Mouse (Mus musculus) ovary, adult 18-20 months (tissue): ENCODE results near the gene Gfral.
A peak's percentile ranks its signal among the peaks of the same experiment; 100 is the strongest.

ENCODE experiments used
- DNase-seq: peaks from one replicate; pipeline ENCODE4 v3.0.0; 2022; ENCODE audit warnings: low spot score, mixed read lengths

The Gfral gene

GRCm38 (mm10) chr9:76213557-76213956 is at the start of gene Gfral:
TSS of gene Gfral (minus strand) at chr9:76213657.
- DNase-seq = no peak

GRCm38 (mm10) chr9:76257731-76258130 is 44.3 kb upstream of the Gfral start:
- no peak for DNase-seq

- no peak for DNase-seq
These were observed 39.1 kb upstream of the Gfral start for GRCm38 (mm10) chr9:76252544-76252943.

- DNase-seq = no peak
These were observed 38.7 kb upstream of the Gfral start for GRCm38 (mm10) chr9:76252109-76252508.

- no peak for DNase-seq
These were observed 28.9 kb upstream of the Gfral start for GRCm38 (mm10) chr9:76242322-76242721.

GRCm38 (mm10) chr9:76237946-76238345 is 24.5 kb upstream of the Gfral start:
- DNase-seq = no peak

GRCm38 (mm10) chr9:76237243-76237642 is 23.8 kb upstream of the Gfral start:
- no peak for DNase-seq

- no peak for DNase-seq
These were observed 23.2 kb upstream of the Gfral start for GRCm38 (mm10) chr9:76236626-76237025.

- DNase-seq = no peak
These were observed 22.6 kb upstream of the Gfral start for GRCm38 (mm10) chr9:76235945-76236503.

GRCm38 (mm10) chr9:76234899-76235298 is 21.4 kb upstream of the Gfral start:
- DNase-seq = no peak

- no peak for DNase-seq
These were observed 16.9 kb upstream of the Gfral start for GRCm38 (mm10) chr9:76230400-76230799.

GRCm38 (mm10) chr9:76217178-76217975 is 3.9 kb upstream of the Gfral start:
- no peak for DNase-seq

GRCm38 (mm10) chr9:76214678-76215077 is 1.2 kb upstream of the Gfral start:
- DNase-seq = no peak

GRCm38 (mm10) chr9:76196917-76197316 is 16.5 kb downstream of the Gfral start:
- DNase-seq = no peak

GRCm38 (mm10) chr9:76179221-76179620 is 34.2 kb downstream of the Gfral start:
- DNase-seq = no peak

GRCm38 (mm10) chr9:76172686-76173295 is 40.7 kb downstream of the Gfral start:
- no peak for DNase-seq

GRCm38 (mm10) chr9:76168355-76168754 is 45.1 kb downstream of the Gfral start:
- no peak for DNase-seq

GRCm38 (mm10) chr9:76162446-76162845 is 51.0 kb downstream of the Gfral start:
- no peak for DNase-seq

GRCm38 (mm10) chr9:76145593-76145992 is 67.9 kb downstream of the Gfral start:
- no peak for DNase-seq

- peak; percentile 22 for DNase-seq
These were observed 74.9 kb downstream of the Gfral start for GRCm38 (mm10) chr9:76138378-76139109.

- DNase-seq = no peak
These were observed 79.4 kb downstream of the Gfral start for GRCm38 (mm10) chr9:76134042-76134441.

- DNase-seq = no peak
These were observed 84.1 kb downstream of the Gfral start for GRCm38 (mm10) chr9:76129353-76129752.

- DNase-seq = no peak
These were observed 89.2 kb downstream of the Gfral start for GRCm38 (mm10) chr9:76124249-76124648.
